Mouse (Mus musculus) heart, adult 18-20 months (tissue): ENCODE measurements around the gene Zfand2a. TPM values are rescaled to one million over a fixed set of nuclear protein-coding genes. Genes with fewer than 3 reads are reported as not detected.
A peak's percentile ranks its signal among the peaks of the same experiment; 100 is the strongest.

Experiments
- DNase-seq, 2 experiments: peaks; one replicate each; pipeline ENCODE4 v3.0.0; 2021 to 2022; ENCODE audit warnings: mixed read lengths in 1 of 2
- total RNA-seq, 2 experiments: library from RNA; stranded (reverse); gene quantifications; 2 replicates each; pipeline ENCODE4 v1.2.3; 2021

Gene Zfand2a
- total RNA-seq, 2 experiments from 2014 or later = 15.8 to 20.1 TPM

GRCm38 (mm10) chr5:139429818-139430341 is 54.5 kb downstream of the Zfand2a start:
- no peak for DNase-seq

GRCm38 (mm10) chr5:139427989-139428388 is 56.4 kb downstream of the Zfand2a start:
- peak; percentile 57 to 66 for DNase-seq

GRCm38 (mm10) chr5:139427001-139427400 is 57.3 kb downstream of the Zfand2a start:
- DNase-seq = no peak

GRCm38 (mm10) chr5:139425198-139425597 is 59.2 kb downstream of the Zfand2a start:
- DNase-seq = no peak

- no peak for DNase-seq
Observed at GRCm38 (mm10) chr5:139423026-139423865, 61.1 kb downstream of the Zfand2a start, which contains the start of gene Gper1. Gper1 (plus strand) TSS chr5:139423151.

Other genes starting within 250 kb of the Zfand2a start
- 10 to 100 TPM; 42.0 to 44.7 TPM for gene Get4, start 232.2 kb downstream of the Zfand2a start, total RNA-seq
- 1 to 10 TPM; 2.1 to 2.3 TPM for gene Adap1, start 158.9 kb downstream of the Zfand2a start, total RNA-seq
- 100 to 1,000 TPM in 1 of 2 experiments, 10 to 100 TPM in 1; 82.6 to 103 TPM for gene Cox19, start 133.1 kb downstream of the Zfand2a start, total RNA-seq
- not detected for gene Cyp2w1, start 131.9 kb downstream of the Zfand2a start, total RNA-seq
- gene Gpr146, start 106.9 kb downstream of the Zfand2a start, total RNA-seq = 10 to 100 TPM; 39.6 to 40.5 TPM
- gene C130050O18Rik, start 79.3 kb downstream of the Zfand2a start, total RNA-seq = under 1 TPM; 0.47 to 0.69 TPM
- gene Gper1, start 61.4 kb downstream of the Zfand2a start, total RNA-seq = 1 to 10 TPM; 1.1 to 1.3 TPM
- 1 to 10 TPM; 5.6 TPM for gene 3110082I17Rik, start 24.0 kb downstream of the Zfand2a start, total RNA-seq
- gene Uncx, start 58.9 kb upstream of the Zfand2a start, total RNA-seq = not detected